Comparison of ENCODE assay signal across 12 mouse cellular contexts in genomic region chr1:39947701-39948359, GRCm38 (mm10). TPM values are rescaled to one million over a fixed set of nuclear protein-coding genes. Genes with fewer than 3 reads are reported as not detected.
DNase-seq lines count a peak whose midpoint lies in the region; ATAC-seq and TF ChIP-seq lines count a peak whose summit lies in the region.
"Had no signal": no experiment of that assay in that cellular context is flagged by ENCODE, and none has a peak within 500 bp of the region (broad histone marks: within the 10 kb centered on the region; RNA-seq: fewer than 3 reads in every experiment).

No protein-coding gene starts in this region.

- no peak for TF ChIP-seq CTCF in intestine, postnatal 0 days (IDR thresholded peaks at IDR 0.05; ENCODE audit: low read depth)

- H3K36me3 ChIP-seq in limb, embryonic 12.5 days: no peaks in the 10 kb centered on the region
- no peaks in the 10 kb centered on the region for H3K36me3 ChIP-seq in stomach, embryonic 16.5 days (ENCODE audit: control insufficient read depth, insufficient read depth, low read length)
- no peaks in the 10 kb centered on the region for H3K36me3 ChIP-seq in intestine, postnatal 0 days (ENCODE audit: control insufficient read depth, insufficient read depth)
- H3K36me3 ChIP-seq in heart, embryonic 11.5 days (ENCODE audit: control insufficient read depth, insufficient read depth, low read length): no peaks in the 10 kb centered on the region
- H3K36me3 ChIP-seq: kidney, embryonic 15.5 days had no signal

- WGBS in limb, embryonic 12.5 days: 42% methylated on average over 6 of the region's 6 CpGs
- WGBS in stomach, embryonic 16.5 days: 59% methylated on average over 6 of the region's 6 CpGs
- WGBS in intestine, postnatal 0 days: 67% methylated on average over 6 of the region's 6 CpGs
- WGBS in heart, embryonic 11.5 days (ENCODE audit: insufficient replicate concordance): 54% methylated on average over 6 of the region's 6 CpGs

- no peaks in the 10 kb centered on the region for H3K9me3 ChIP-seq in limb, embryonic 12.5 days
- H3K9me3 ChIP-seq in stomach, embryonic 16.5 days (replicated peaks; ENCODE audit: control insufficient read depth, low read length): no peaks in the 10 kb centered on the region
- H3K9me3 ChIP-seq in intestine, postnatal 0 days (ENCODE audit: control insufficient read depth): no peaks in the 10 kb centered on the region
- no peaks in the 10 kb centered on the region for H3K9me3 ChIP-seq in heart, embryonic 11.5 days (replicated peaks; ENCODE audit: control insufficient read depth, low read length)
- H3K9me3 ChIP-seq: kidney, embryonic 15.5 days had no signal

- peak; percentile 47 for DNase-seq in cerebellum, adult 11-12 months
- no peak for DNase-seq in cerebellum, adult 11 months
- DNase-seq in right cerebral cortex, postnatal 4 days: peak; percentile 12
- DNase-seq in right cerebral cortex, postnatal 25 days: no peak
- DNase-seq: spleen, adult 18-20 months had no signal

- H3K4me3 ChIP-seq in limb, embryonic 12.5 days (replicated peaks): no peak overlapping the region
- H3K4me3 ChIP-seq in stomach, embryonic 16.5 days (replicated peaks; ENCODE audit: low read length): no peak overlapping the region
- no peak overlapping the region for H3K4me3 ChIP-seq in intestine, postnatal 0 days (ENCODE audit: low read depth, low read length)
- H3K4me3 ChIP-seq in heart, embryonic 11.5 days (ENCODE audit: low read depth, low read length): no peak overlapping the region
- H3K4me3 ChIP-seq: erythroblast, embryonic 14.5 days; kidney, embryonic 15.5 days had no signal

- peak; percentile 70 for ATAC-seq in limb, embryonic 12.5 days (ENCODE audit: insufficient number of reproducible peaks, insufficient read depth, low FRiP score, low TSS enrichment, low read depth)
- no peak for ATAC-seq in stomach, embryonic 16.5 days (ENCODE audit: insufficient read depth, low FRiP score)
- no peak for ATAC-seq in intestine, postnatal 0 days
- ATAC-seq in heart, embryonic 11.5 days (replicated peaks; ENCODE audit: insufficient number of reproducible peaks, low FRiP score, low TSS enrichment): no peak

- no peak overlapping the region for H3K9ac ChIP-seq in limb, embryonic 12.5 days (replicated peaks)
- no peak overlapping the region for H3K9ac ChIP-seq in stomach, embryonic 16.5 days (ENCODE audit: low read length)
- H3K9ac ChIP-seq in intestine, postnatal 0 days (ENCODE audit: low read depth, low read length): no peak overlapping the region
- no peak overlapping the region for H3K9ac ChIP-seq in heart, embryonic 11.5 days (ENCODE audit: low read depth, low read length)
- H3K9ac ChIP-seq: kidney, embryonic 15.5 days had no signal

- peak overlapping the region; percentile 1; the same call in 1 of the 2 replicates for H3K4me2 ChIP-seq in limb, embryonic 12.5 days
- H3K4me2 ChIP-seq in stomach, embryonic 16.5 days (ENCODE audit: low read depth, low read length): no peak overlapping the region
- no peak overlapping the region for H3K4me2 ChIP-seq in intestine, postnatal 0 days (replicated peaks; ENCODE audit: low read depth)
- no peak overlapping the region for H3K4me2 ChIP-seq in heart, embryonic 11.5 days
- H3K4me2 ChIP-seq: kidney, embryonic 15.5 days had no signal

- H3K27me3 ChIP-seq in limb, embryonic 12.5 days: no peaks in the 10 kb centered on the region
- H3K27me3 ChIP-seq in stomach, embryonic 16.5 days (ENCODE audit: control insufficient read depth, insufficient read depth, low read length): no peaks in the 10 kb centered on the region
- H3K27me3 ChIP-seq in intestine, postnatal 0 days (replicated peaks; ENCODE audit: control insufficient read depth, insufficient read depth, low read length): no peaks in the 10 kb centered on the region
- no peaks in the 10 kb centered on the region for H3K27me3 ChIP-seq in heart, embryonic 11.5 days (ENCODE audit: control insufficient read depth, insufficient read depth, low read length)
- H3K27me3 ChIP-seq: kidney, embryonic 15.5 days had no signal

- H3K4me1 ChIP-seq in limb, embryonic 12.5 days (replicated peaks): peaks cover 92% of the 10 kb centered on the region
- peaks cover 79% of the 10 kb centered on the region for H3K4me1 ChIP-seq in stomach, embryonic 16.5 days (ENCODE audit: control insufficient read depth, insufficient read depth, low read length)
- peaks cover 14% of the 10 kb centered on the region; the same call in 1 of the 2 replicates for H3K4me1 ChIP-seq in intestine, postnatal 0 days (replicated peaks; ENCODE audit: control insufficient read depth, insufficient read depth, low read length)
- peaks cover 80% of the 10 kb centered on the region for H3K4me1 ChIP-seq in heart, embryonic 11.5 days (ENCODE audit: control insufficient read depth, insufficient read depth, low read length)

- peak overlapping the region; percentile 80 for H3K27ac ChIP-seq in limb, embryonic 12.5 days
- peak overlapping the region; percentile 34; the same call in 1 of the 2 replicates for H3K27ac ChIP-seq in stomach, embryonic 16.5 days (ENCODE audit: low read length)
- H3K27ac ChIP-seq in intestine, postnatal 0 days (ENCODE audit: low read depth, low read length): no peak overlapping the region
- H3K27ac ChIP-seq in heart, embryonic 11.5 days (ENCODE audit: low read depth, low read length): no peak overlapping the region
- H3K27ac ChIP-seq: kidney, embryonic 15.5 days; macrophage had no signal

RNA-seq across cellular contexts. Expression of gene Map4k4, which starts 47.1 kb away (rescaled TPM):
- 62.1 and 62.6 TPM in 2 replicates for polyA plus RNA-seq in limb, embryonic 12.5 days (2016; fragmentation: Nextera tagmentation; extraction: Ambion mirVana)
- polyA plus RNA-seq in stomach, embryonic 16.5 days (2015; fragmentation: Nextera tagmentation; extraction: Ambion mirVana): 15.3 and 16.2 TPM in 2 replicates
- polyA plus RNA-seq in intestine, postnatal 0 days (2015; fragmentation: Nextera tagmentation; extraction: Ambion mirVana): 6.8 and 9.3 TPM in 2 replicates
- 19.4 and 23.7 TPM in 2 replicates for polyA plus RNA-seq in heart, embryonic 11.5 days (2014; fragmentation: Nextera tagmentation; extraction: Ambion mirVana)

Comparison
In these comparisons a context has a peak if more than half of its experiments do, and no peak if none do; other contexts are left out.
1. DNase-seq: peak in cerebellum, adult 11-12 months (single experiment) and right cerebral cortex, postnatal 4 days (single experiment); none in cerebellum, adult 11 months (single experiment) and right cerebral cortex, postnatal 25 days (single experiment).
2. H3K27ac ChIP-seq: peak in limb, embryonic 12.5 days (single experiment) and stomach, embryonic 16.5 days (single experiment); none in intestine, postnatal 0 days (single experiment) and heart, embryonic 11.5 days (single experiment).